Mouse (Mus musculus): ENCODE results near the gene Spaca6. TPM values are rescaled to one million over a fixed set of nuclear protein-coding genes. Genes with fewer than 3 reads are reported as not detected.

Gene Spaca6
- 3.1 TPM for total RNA-seq (2023)

GRCm38 (mm10) chr17:17826751-17827657 is at the start of gene Spaca6:
TSS of gene Spaca6 (plus strand) at chr17:17827158.

DNA sequence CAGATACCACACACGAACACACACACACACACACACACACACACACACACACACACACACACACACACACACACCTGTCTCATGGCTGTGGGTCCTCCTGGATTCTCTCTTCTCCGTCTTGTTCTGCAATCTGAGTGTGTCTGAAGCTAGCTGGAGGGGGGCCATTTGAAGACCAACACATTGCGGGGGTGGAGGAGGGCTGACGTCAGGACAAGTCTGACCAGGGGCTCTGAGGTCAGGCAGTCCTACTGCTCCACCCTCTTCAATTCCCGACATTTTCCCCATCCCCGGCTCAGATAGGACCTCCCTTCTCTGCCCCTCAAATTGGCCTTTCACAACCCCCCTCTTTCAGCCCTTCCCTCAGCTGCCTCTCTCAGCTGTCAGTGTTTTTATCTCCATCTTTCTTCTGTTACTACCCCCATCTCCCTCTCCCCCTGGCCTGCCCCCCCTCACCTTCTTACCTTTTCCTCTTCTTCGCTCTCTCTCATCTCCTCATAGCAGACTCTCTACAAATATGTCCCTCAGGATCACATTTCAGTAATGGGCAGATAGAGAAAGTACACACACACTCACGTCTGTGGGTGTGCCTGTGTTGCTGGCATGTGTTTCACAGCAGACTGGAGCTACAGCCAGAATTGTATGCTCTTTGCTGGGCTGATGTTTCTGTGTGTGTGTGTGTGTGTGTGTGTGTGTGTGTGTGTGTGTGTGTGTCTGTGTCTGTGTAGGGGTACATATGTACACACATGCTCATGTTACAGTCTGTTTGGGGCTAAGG is 28.3 kb downstream of the Spaca6 start, which contains the start of gene Has1:
Gene Has1 (minus strand): TSS at position 142 of the 775 bp plus-strand sequence.

DNA sequence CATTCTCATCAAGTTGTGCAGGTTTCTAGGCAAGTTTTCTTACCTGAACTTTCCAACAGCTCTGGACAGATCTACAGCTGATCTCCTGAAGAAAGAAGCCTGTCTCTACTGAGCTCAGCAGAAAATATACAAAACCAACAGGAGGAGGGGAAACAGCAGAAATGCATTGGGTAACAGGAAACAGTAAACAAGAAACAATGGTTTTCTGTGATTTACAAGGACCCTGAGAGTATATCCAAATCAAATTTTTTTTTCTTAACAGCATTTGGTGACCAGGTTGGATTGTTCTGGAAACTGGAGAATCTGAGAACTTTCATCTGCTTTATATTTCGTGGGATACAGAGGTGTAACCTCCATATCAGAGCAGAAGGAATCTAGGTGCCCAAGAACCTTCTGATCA is 56.9 kb downstream of the Spaca6 start, which contains the start of gene Fpr1:
Gene Fpr1 (minus strand): TSS at position 101 of the 400 bp plus-strand sequence.

GRCm38 (mm10) chr17:17887774-17888248 is 60.9 kb downstream of the Spaca6 start, which contains the start of the genes Fpr2 and Fpr3:
TSS of gene Fpr2 (plus strand) at chr17:17887824.
TSS of gene Fpr3 (plus strand) at chr17:17887852.

Other genes starting within 250 kb of the Spaca6 start
- gene Lnpep, start 202.1 kb upstream of the Spaca6 start, total RNA-seq (2023) = 189 TPM
- not detected for gene Vmn2r90, start 123.4 kb upstream of the Spaca6 start, total RNA-seq (2023)
- not detected for gene Has1, start 28.0 kb downstream of the Spaca6 start, total RNA-seq (2023)
- gene Fpr1, start 56.8 kb downstream of the Spaca6 start, total RNA-seq (2023) = 0.73 TPM
- not detected for gene Fpr2, start 60.7 kb downstream of the Spaca6 start, total RNA-seq (2023)
- gene Fpr3, start 60.7 kb downstream of the Spaca6 start, total RNA-seq (2023) = not detected
- gene Fpr-rs4, start 194.6 kb downstream of the Spaca6 start, total RNA-seq (2023) = not detected
- gene Vmn2r124, start 222.3 kb downstream of the Spaca6 start, total RNA-seq (2023) = not detected